Mouse (Mus musculus) embryonic facial prominence, embryonic 14.5 days (tissue): ENCODE measurements around the gene BC003965. TPM values are rescaled to one million over a fixed set of nuclear protein-coding genes. Genes with fewer than 3 reads are reported as not detected.

Source experiments
- ATAC-seq: fragments of 200-750 bp; cut with Nextera tagmentation; 2 replicates; pipeline ENCODE4 v1.8.0; 2017; ENCODE audit warnings: low read depth, moderate number of reproducible peaks, moderate TSS enrichment
- DNase-seq: peaks from one replicate; pipeline ENCODE4 v3.0.0-alpha.2; 2015; ENCODE audit warnings: low spot score
- H3K27ac ChIP-seq: fragments of 300-500 bp; sonication (generic); replicated peaks from 2 replicates; pipeline ENCODE4 v1.5.1; 2014; ENCODE audit warnings: low read depth, mild to moderate bottlenecking, low read length, moderate library complexity
- H3K27me3 ChIP-seq: fragments of 300-500 bp; sonication (generic); replicated peaks from 2 replicates; pipeline ENCODE4 v1.6.1; 2014; ENCODE audit warnings: low read length; ENCODE audit not compliant: control insufficient read depth, insufficient read depth
- H3K36me3 ChIP-seq: fragments of 300-500 bp; sonication (generic); 2 replicates; pipeline ENCODE4 v1.6.1; 2014; ENCODE audit warnings: low read length, mixed read lengths; ENCODE audit not compliant: control insufficient read depth, insufficient read depth
- H3K4me1 ChIP-seq: fragments of 300-500 bp; sonication (generic); 2 replicates; pipeline ENCODE4 v1.6.1; 2014; ENCODE audit warnings: antibody characterized with exemption, low read length; ENCODE audit not compliant: control insufficient read depth, insufficient read depth
- H3K4me2 ChIP-seq: fragments of 300-500 bp; sonication (generic); 2 replicates; pipeline ENCODE4 v1.6.1; 2014; ENCODE audit warnings: low read depth, mild to moderate bottlenecking, low read length, moderate library complexity, mixed read lengths
- H3K4me3 ChIP-seq: fragments of 300-500 bp; sonication (generic); 2 replicates; pipeline ENCODE4 v1.5.1; 2014; ENCODE audit warnings: low read depth, mild to moderate bottlenecking, low read length
- H3K9ac ChIP-seq: fragments of 300-500 bp; sonication (generic); 2 replicates; pipeline ENCODE4 v1.6.1; 2014; ENCODE audit warnings: low read depth, mild to moderate bottlenecking, low read length, moderate library complexity, mixed read lengths
- H3K9me3 ChIP-seq: fragments of 300-500 bp; sonication (generic); 2 replicates; pipeline ENCODE4 v1.6.1; 2016; ENCODE audit warnings: low read length; ENCODE audit not compliant: control insufficient read depth
- WGBS: fragments of 180-500 bp; shearing (Covaris S2); extraction: QIAGEN DNeasy Blood & Tissue Kit; methylation state at CpG from one replicate; pipeline ENCODE4 v1.1.7; 2014; 5-methylcytosine and 5-hydroxymethylcytosine counted together
- polyA plus RNA-seq: library from polyadenylated mRNA; unstranded; fragments of >200 nt; fragmentation: Nextera tagmentation; extraction: Ambion mirVana; gene quantifications from 2 replicates; pipeline ENCODE4 v1.2.1, GENCODE M21; 2014

BC003965 gene
- polyA plus RNA-seq, 1 experiment from 2014 or later = 28.1 TPM

- no peak overlapping the region for H3K4me2 ChIP-seq
- no peaks in the 10 kb centered on the region for H3K9me3 ChIP-seq
- no peak overlapping the region for H3K9ac ChIP-seq
- H3K36me3 ChIP-seq = peaks cover 87% of the 10 kb centered on the region
- no peak for ATAC-seq
- H3K4me1 ChIP-seq = no peaks in the 10 kb centered on the region
- DNase-seq = no peak
- no peaks in the 10 kb centered on the region for H3K27me3 ChIP-seq
- 89% methylated on average over 4 of the region's 4 CpGs for WGBS
- no peak overlapping the region for H3K4me3 ChIP-seq
- no peak overlapping the region for H3K27ac ChIP-seq
Observed at GRCm38 (mm10) chr17:25202401-25202800, 18.0 kb downstream of the BC003965 start.

GRCm38 (mm10) chr17:25210006-25210405, 25.7 kb downstream of the BC003965 start:
- Histone ChIP-seq H3K36me3 (peaks cover 87% of the 10 kb centered on the region), H3K9ac (no peak overlapping the region), H3K4me2 (no peak overlapping the region), H3K4me1 (no peaks in the 10 kb centered on the region), H3K4me3 (no peak overlapping the region), H3K9me3 (no peaks in the 10 kb centered on the region), H3K27ac (no peak overlapping the region), H3K27me3 (no peaks in the 10 kb centered on the region)
- no peak for ATAC-seq
- no peak for DNase-seq
- WGBS = 92% methylated on average over 4 of the region's 4 CpGs

- no peaks in the 10 kb centered on the region for H3K4me1 ChIP-seq
- ATAC-seq = no peak; the same call in 1 of the 2 replicates
- no peak overlapping the region for H3K9ac ChIP-seq
- no peak overlapping the region for H3K4me3 ChIP-seq
- WGBS = 81% methylated on average over 15 of the region's 15 CpGs
- H3K9me3 ChIP-seq = no peaks in the 10 kb centered on the region
- no peak for DNase-seq
- no peak overlapping the region for H3K4me2 ChIP-seq
- H3K27me3 ChIP-seq = no peaks in the 10 kb centered on the region
- peaks cover 89% of the 10 kb centered on the region for H3K36me3 ChIP-seq
- H3K27ac ChIP-seq = no peak overlapping the region
Observed at GRCm38 (mm10) chr17:25210680-25211466, 26.5 kb downstream of the BC003965 start.

GRCm38 (mm10) chr17:25211705-25212104, 27.4 kb downstream of the BC003965 start:
- no peak for ATAC-seq
- H3K4me1 ChIP-seq = no peaks in the 10 kb centered on the region
- peaks cover 89% of the 10 kb centered on the region for H3K36me3 ChIP-seq
- H3K4me3 ChIP-seq = no peak overlapping the region
- no peak overlapping the region for H3K27ac ChIP-seq
- no peak overlapping the region for H3K9ac ChIP-seq
- DNase-seq = no peak
- no peaks in the 10 kb centered on the region for H3K27me3 ChIP-seq
- WGBS = 81% methylated on average over 4 of the region's 4 CpGs
- no peaks in the 10 kb centered on the region for H3K9me3 ChIP-seq
- H3K4me2 ChIP-seq = no peak overlapping the region

GRCm38 (mm10) chr17:25215431-25215830, 31.1 kb downstream of the BC003965 start:
- Histone ChIP-seq H3K9me3 (no peaks in the 10 kb centered on the region), H3K36me3 (peaks cover 85% of the 10 kb centered on the region), H3K9ac (no peak overlapping the region), H3K27ac (no peak overlapping the region), H3K4me2 (no peak overlapping the region), H3K4me1 (no peaks in the 10 kb centered on the region), H3K27me3 (no peaks in the 10 kb centered on the region), H3K4me3 (no peak overlapping the region)
- 82% methylated on average over 3 of the region's 3 CpGs for WGBS
- no peak for ATAC-seq
- DNase-seq = no peak

- Histone ChIP-seq H3K9ac (no peak overlapping the region), H3K36me3 (peaks cover 58% of the 10 kb centered on the region), H3K27me3 (no peaks in the 10 kb centered on the region), H3K9me3 (no peaks in the 10 kb centered on the region), H3K4me2 (no peak overlapping the region), H3K4me1 (peaks cover 10% of the 10 kb centered on the region), H3K4me3 (no peak overlapping the region), H3K27ac (no peak overlapping the region)
- DNase-seq (no peak), ATAC-seq (no peak)
- WGBS = 88% methylated on average over 9 of the region's 9 CpGs
Observed at GRCm38 (mm10) chr17:25218967-25219366, 34.6 kb downstream of the BC003965 start.

- Histone ChIP-seq H3K9me3 (no peaks in the 10 kb centered on the region), H3K9ac (no peak overlapping the region), H3K4me2 (no peak overlapping the region), H3K4me1 (peaks cover 10% of the 10 kb centered on the region), H3K36me3 (peaks cover 53% of the 10 kb centered on the region), H3K27ac (no peak overlapping the region), H3K4me3 (no peak overlapping the region), H3K27me3 (no peaks in the 10 kb centered on the region)
- ATAC-seq = no peak
- DNase-seq = no peak
- 88% methylated on average over 15 of the region's 15 CpGs for WGBS
Observed at GRCm38 (mm10) chr17:25219492-25220295, 35.3 kb downstream of the BC003965 start.

GRCm38 (mm10) chr17:25220746-25221145, 36.4 kb downstream of the BC003965 start:
- ATAC-seq (no peak), DNase-seq (no peak)
- Histone ChIP-seq H3K27me3 (no peaks in the 10 kb centered on the region), H3K36me3 (peaks cover 45% of the 10 kb centered on the region), H3K27ac (no peak overlapping the region), H3K4me3 (no peak overlapping the region), H3K4me1 (peaks cover 10% of the 10 kb centered on the region), H3K9ac (no peak overlapping the region), H3K9me3 (no peaks in the 10 kb centered on the region), H3K4me2 (no peak overlapping the region)
- 57% methylated on average over 1 of the region's 1 CpGs for WGBS
